Mouse (Mus musculus) adrenal gland, postnatal 4 days (tissue): ENCODE data around the gene Tgds. TPM values are rescaled to one million over a fixed set of nuclear protein-coding genes. Genes with fewer than 3 reads are reported as not detected.
"Not testable (repeated sequence)": the region's sequence is repeated elsewhere in the genome, so short reads cannot be mapped to it uniquely, and the experiment has no call there.

Source experiments
- DNase-seq, 2 experiments: peaks; one replicate each; pipeline ENCODE4 v3.0.0; 2021 to 2022; ENCODE audit warnings: low spot score in 2 of 2, mixed read lengths in 2 of 2
- total RNA-seq, 2 experiments: library from RNA; stranded (reverse); gene quantifications; 2 replicates each; pipeline ENCODE4 v1.2.3; 2021

Gene Tgds
- total RNA-seq, 2 experiments from 2014 or later: 28.6 to 31.1 TPM

GRCm38 (mm10) chr14:118136744-118137452, 4.3 kb upstream of the Tgds start, which contains the start of gene Gpr180:
Gpr180 (plus strand) TSS chr14:118137158.
- peak; percentile 90 for DNase-seq

- no peak for DNase-seq
These were observed 469 bp downstream of the Tgds start for GRCm38 (mm10) chr14:118131931-118132641.

GRCm38 (mm10) chr14:118131472-118131871, 1.1 kb downstream of the Tgds start:
- no peak for DNase-seq

- no peak for DNase-seq
These were observed 6.3 kb downstream of the Tgds start for GRCm38 (mm10) chr14:118126301-118126700.

GRCm38 (mm10) chr14:118124771-118125170, 7.8 kb downstream of the Tgds start:
- DNase-seq: no peak

- no peak for DNase-seq
These were observed 8.4 kb downstream of the Tgds start for GRCm38 (mm10) chr14:118124129-118124528.

- DNase-seq: no peak
These were observed 19.4 kb downstream of the Tgds start for GRCm38 (mm10) chr14:118113116-118113515.

GRCm38 (mm10) chr14:118107479-118107878, 25.1 kb downstream of the Tgds start:
- not testable (repeated sequence) for DNase-seq

- DNase-seq: no peak
These were observed 31.1 kb downstream of the Tgds start for GRCm38 (mm10) chr14:118101227-118101990.

- DNase-seq: no peak
These were observed 34.3 kb downstream of the Tgds start for GRCm38 (mm10) chr14:118098265-118098664.

GRCm38 (mm10) chr14:118089806-118090392, 42.7 kb downstream of the Tgds start:
- DNase-seq: no peak

GRCm38 (mm10) chr14:118089215-118089805, 43.2 kb downstream of the Tgds start:
- peak; percentile 88 to 90 for DNase-seq

GRCm38 (mm10) chr14:118088437-118089207, 43.9 kb downstream of the Tgds start:
- DNase-seq: no peak

GRCm38 (mm10) chr14:118086271-118087035, 46.1 kb downstream of the Tgds start:
- DNase-seq: no peak

GRCm38 (mm10) chr14:118083851-118084250, 48.7 kb downstream of the Tgds start:
- no peak for DNase-seq

GRCm38 (mm10) chr14:118080606-118081005, 51.9 kb downstream of the Tgds start:
- no peak for DNase-seq

GRCm38 (mm10) chr14:118070100-118070499, 62.5 kb downstream of the Tgds start:
- DNase-seq: no peak

- no peak for DNase-seq
These were observed 63.0 kb downstream of the Tgds start for GRCm38 (mm10) chr14:118069439-118070079.
